Mouse (Mus musculus): ENCODE measurements at regions not wholly inside any gene's neighbourhood (a gene's known extent, or its start where the extent isn't known, plus 50 kb on each side); places are given as distances from the start of the nearest gene placed in this dataset.

DNA sequence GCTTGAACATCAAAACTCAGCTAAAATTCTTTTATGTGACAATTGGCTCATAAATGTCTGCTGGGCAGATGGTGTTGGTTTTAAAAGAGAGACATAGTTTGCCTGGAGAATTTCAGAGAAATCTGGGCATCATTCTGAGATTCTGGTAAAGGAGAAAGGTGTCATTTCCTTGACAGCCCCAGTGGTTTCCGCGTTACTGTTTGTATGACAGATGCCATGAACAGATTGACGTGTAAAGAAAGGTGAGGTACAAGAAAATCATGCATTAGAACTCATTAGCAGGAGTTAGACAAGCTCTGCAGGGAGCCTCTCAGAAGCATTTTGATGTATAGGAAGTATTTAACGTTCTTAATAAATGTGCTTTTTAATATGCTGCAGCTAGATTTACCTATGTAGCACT lies 1114.7 kb downstream of the Olfm4 start:
- 47% methylated on average over 4 of the region's 4 CpGs for WGBS
- H3K36me3 ChIP-seq: no peaks in the 10 kb centered on the region
- H3K9me3 ChIP-seq: no peaks in the 10 kb centered on the region
- no peaks in the 10 kb centered on the region for H3K4me1 ChIP-seq
- no peak overlapping the region for H3K27ac ChIP-seq (replicated peaks)
- no peak overlapping the region for H3K9ac ChIP-seq (replicated peaks)
- 0 out of 2 replicates have a peak, but pooled peaks have one; percentile 43 for ATAC-seq (replicated peaks)
- H3K4me3 ChIP-seq: no peak overlapping the region
- H3K4me2 ChIP-seq (replicated peaks): no peak overlapping the region
- no peaks in the 10 kb centered on the region for H3K27me3 ChIP-seq
